Mouse (Mus musculus) ES-Bruce4 (cell line): ENCODE measurements around the gene Fat2.

Source experiments
- CTCF ChIP-seq: IDR thresholded peaks from one replicate; pipeline ENCODE4 v1.8.1; 2011; ENCODE audit warnings: low read depth, low read length
- EP300 ChIP-seq: IDR thresholded peaks from 2 replicates; pipeline ENCODE4 v1.6.1; 2011; ENCODE audit warnings: low read depth, low read length; ENCODE audit not compliant: insufficient read depth
- POLR2A ChIP-seq: IDR thresholded peaks from one replicate; pipeline ENCODE4 v1.8.1; 2011; ENCODE audit warnings: low read length; ENCODE audit not compliant: insufficient read depth

DNA sequence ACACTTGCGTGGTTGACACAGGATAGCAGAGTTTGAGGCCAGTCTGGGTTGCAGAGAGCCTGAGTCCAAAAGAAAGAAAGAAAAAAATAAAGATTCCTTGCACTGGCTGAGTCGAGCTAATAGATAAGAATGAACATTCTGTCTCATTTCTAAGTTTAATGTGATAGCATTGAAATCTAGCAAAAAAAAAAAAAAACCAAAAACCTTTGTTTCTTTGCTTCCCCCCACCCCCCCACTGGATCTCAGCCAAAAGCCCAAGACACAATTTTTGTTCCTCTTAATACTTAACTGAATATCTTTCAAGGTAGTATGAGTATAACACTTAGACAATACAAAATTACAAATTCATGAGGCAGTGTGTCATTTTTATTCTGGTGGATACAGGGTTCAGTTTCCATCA lies 127.3 kb downstream of the Fat2 start:
- TF ChIP-seq CTCF (no peak), EP300 (no peak), POLR2A (no peak)
